Mouse (Mus musculus): ENCODE data around the gene Acmsd. TPM values are rescaled to one million over a fixed set of nuclear protein-coding genes. Genes with fewer than 3 reads are reported as not detected.

Gene Acmsd
- polyA plus RNA-seq, 1 experiment from 2014 or later: 0.16 TPM

DNA sequence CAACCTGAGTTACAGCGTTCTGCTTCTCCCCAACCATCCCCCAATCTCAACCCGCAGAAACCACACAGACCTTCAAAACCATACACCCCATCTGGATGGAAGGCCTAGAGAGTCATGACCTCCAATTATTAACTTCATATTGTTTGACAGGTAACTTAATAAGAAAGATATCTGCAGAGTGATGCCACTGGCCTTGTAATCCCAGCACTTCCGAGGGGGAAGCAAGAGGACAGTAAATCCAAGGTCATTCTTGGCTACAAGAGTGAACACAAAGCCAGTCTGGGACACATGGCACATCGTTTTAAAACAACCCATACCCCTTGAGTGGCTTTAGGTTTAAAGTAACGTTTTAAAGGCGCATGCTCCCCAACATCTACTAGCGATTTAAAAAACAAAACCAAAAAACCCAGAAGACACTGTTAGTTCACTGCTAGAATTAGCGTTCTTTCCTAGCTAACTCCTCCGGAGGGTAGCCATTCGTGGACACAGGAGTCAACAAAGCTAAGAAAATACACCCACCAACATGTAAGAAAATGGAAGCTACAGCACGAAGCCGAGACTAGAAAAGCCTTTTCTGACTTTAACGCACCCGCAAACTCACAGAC is 44.1 kb downstream of the Acmsd start:
- peak; percentile 44 for ATAC-seq (ENCODE audit: low read depth)
- peak overlapping the region; percentile 58 for H3K9ac ChIP-seq (replicated peaks; ENCODE audit: low read depth, low read length)
- no peaks in the 10 kb centered on the region for H3K27me3 ChIP-seq (ENCODE audit: control insufficient read depth, insufficient read depth, low read length)
- no peaks in the 10 kb centered on the region for H3K9me3 ChIP-seq (ENCODE audit: control insufficient read depth, low read length)
- H3K4me3 ChIP-seq (ENCODE audit: low read depth, low read length): peak overlapping the region; percentile 89
- H3K4me2 ChIP-seq (ENCODE audit: low read depth, low read length): peak overlapping the region; percentile 67
- H3K4me1 ChIP-seq (ENCODE audit: control insufficient read depth, insufficient read depth, low read length): peaks cover 17% of the 10 kb centered on the region
- WGBS: 3% methylated on average over 14 of the region's 14 CpGs
- H3K36me3 ChIP-seq (ENCODE audit: control insufficient read depth, insufficient read depth, low read length): no peaks in the 10 kb centered on the region
- peak overlapping the region; percentile 78 for H3K27ac ChIP-seq (ENCODE audit: low read depth, low read length)

DNA sequence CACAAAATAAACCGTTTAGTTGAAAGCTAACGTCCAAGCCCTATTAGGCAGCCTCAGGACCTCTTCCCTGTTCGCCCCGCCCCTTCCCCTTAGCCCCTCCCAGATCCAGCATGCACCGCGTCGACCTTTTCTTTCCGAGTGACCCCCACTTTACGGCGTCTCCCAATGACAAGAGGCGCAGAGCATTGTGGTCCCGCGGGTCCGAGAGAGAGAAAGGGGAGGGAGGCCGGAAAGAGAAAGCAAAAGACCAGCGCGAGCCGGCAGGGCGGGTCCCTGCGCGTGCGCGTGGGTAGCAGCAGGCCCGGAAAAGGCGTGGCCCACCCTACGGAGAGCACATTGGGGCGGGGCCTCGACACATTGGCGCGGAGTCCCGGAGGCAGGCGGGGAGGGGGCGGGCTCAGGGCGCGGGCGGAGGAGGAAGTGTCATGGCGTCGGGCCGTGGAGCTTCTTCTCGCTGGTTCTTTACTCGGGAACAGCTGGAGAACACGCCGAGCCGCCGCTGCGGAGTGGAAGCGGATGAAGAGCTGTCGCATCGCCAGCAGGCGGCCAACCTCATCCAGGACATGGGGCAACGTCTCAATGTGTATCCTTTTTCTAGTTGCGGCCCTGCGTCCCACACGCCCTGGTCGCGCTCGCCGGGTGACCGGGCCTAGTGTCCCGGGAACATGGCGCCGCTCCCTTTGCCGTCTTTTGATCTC is 44.7 kb downstream of the Acmsd start, which contains the start of gene Ccnt2:
Ccnt2 (plus strand) TSS at position 362 of the 698 bp plus-strand sequence.
- H3K9ac ChIP-seq (replicated peaks; ENCODE audit: low read depth, low read length): peak within 1 kb of the TSS; percentile 76
- no peaks in the 10 kb centered on the region for H3K27me3 ChIP-seq (ENCODE audit: control insufficient read depth, insufficient read depth, low read length)
- peak within 1 kb of the TSS; percentile 91 for H3K27ac ChIP-seq (ENCODE audit: low read depth, low read length)
- ATAC-seq (ENCODE audit: low read depth): peak; percentile 97
- peaks cover 17% of the 10 kb centered on the region for H3K4me1 ChIP-seq (ENCODE audit: control insufficient read depth, insufficient read depth, low read length)
- no peaks in the 10 kb centered on the region; the same call in 1 of the 2 replicates for H3K36me3 ChIP-seq (ENCODE audit: control insufficient read depth, insufficient read depth, low read length)
- no peaks in the 10 kb centered on the region for H3K9me3 ChIP-seq (ENCODE audit: control insufficient read depth, low read length)
- H3K4me3 ChIP-seq (ENCODE audit: low read depth, low read length): peak within 1 kb of the TSS; percentile 89
- under 1% methylated on average over 59 of the region's 63 CpGs for WGBS
- H3K4me2 ChIP-seq (ENCODE audit: low read depth, low read length): peak within 1 kb of the TSS; percentile 82

DNA sequence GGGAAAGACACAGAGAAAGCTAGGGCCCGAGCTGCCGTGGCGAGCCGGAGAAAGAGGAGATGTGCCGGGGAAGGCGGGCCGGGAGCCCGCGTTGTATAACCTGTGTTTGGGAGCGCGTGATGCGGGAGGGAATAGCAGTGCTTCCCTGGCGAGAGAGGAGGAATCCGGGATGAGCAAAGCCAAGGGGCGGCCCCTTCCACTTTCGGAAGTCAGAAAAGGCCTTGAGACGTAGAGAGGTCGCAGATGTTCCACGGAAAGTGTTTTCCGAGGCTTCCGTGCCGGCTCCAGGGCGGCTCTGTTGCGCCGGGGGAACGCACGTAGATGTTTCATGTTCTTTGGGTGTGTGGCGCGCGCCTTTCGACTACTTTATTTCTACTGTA is 45.3 kb downstream of the Acmsd start:
- Histone ChIP-seq H3K4me3 (ENCODE audit: low read depth, low read length) (peak overlapping the region; percentile 89), H3K27me3 (ENCODE audit: control insufficient read depth, insufficient read depth, low read length) (no peaks in the 10 kb centered on the region), H3K9ac (replicated peaks; ENCODE audit: low read depth, low read length) (peak overlapping the region; percentile 76), H3K36me3 (ENCODE audit: control insufficient read depth, insufficient read depth, low read length) (no peaks in the 10 kb centered on the region; the same call in 1 of the 2 replicates), H3K9me3 (ENCODE audit: control insufficient read depth, low read length) (no peaks in the 10 kb centered on the region), H3K4me2 (ENCODE audit: low read depth, low read length) (peak overlapping the region; percentile 82), H3K4me1 (ENCODE audit: control insufficient read depth, insufficient read depth, low read length) (peaks cover 21% of the 10 kb centered on the region), H3K27ac (ENCODE audit: low read depth, low read length) (peak overlapping the region; percentile 91)
- peak; percentile 44; the same call in 1 of the 2 replicates for ATAC-seq (ENCODE audit: low read depth)
- WGBS: under 1% methylated on average over 28 of the region's 31 CpGs

DNA sequence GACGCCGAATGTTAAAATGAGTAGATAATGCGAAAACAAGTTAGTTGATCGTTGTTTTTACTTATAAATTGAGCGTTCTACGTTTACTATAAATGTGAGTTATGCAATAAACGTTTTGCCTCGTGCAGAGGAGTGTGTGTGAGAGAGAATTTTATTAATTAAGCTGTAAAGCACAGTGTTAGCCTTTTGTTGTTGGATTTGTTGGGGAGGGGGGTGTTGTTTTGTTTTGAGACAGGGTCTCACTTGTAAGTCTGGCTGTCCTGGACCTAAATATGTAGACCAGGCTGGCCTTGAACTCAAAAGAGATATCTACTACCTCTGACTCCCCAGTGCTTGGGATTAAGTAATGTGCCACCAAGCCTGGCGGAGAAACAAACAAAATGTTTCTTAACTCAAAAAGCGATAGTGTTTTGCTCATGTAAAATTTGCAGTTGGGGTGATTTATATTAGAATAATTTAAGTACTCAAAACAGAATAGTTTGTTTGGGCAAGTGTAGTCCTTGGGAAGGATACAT is 46.0 kb downstream of the Acmsd start:
- Histone ChIP-seq H3K27me3 (ENCODE audit: control insufficient read depth, insufficient read depth, low read length) (no peaks in the 10 kb centered on the region), H3K36me3 (ENCODE audit: control insufficient read depth, insufficient read depth, low read length) (no peaks in the 10 kb centered on the region; the same call in 1 of the 2 replicates), H3K4me1 (ENCODE audit: control insufficient read depth, insufficient read depth, low read length) (peaks cover 27% of the 10 kb centered on the region), H3K4me2 (ENCODE audit: low read depth, low read length) (peak overlapping the region; percentile 82), H3K27ac (ENCODE audit: low read depth, low read length) (no peak overlapping the region), H3K9ac (replicated peaks; ENCODE audit: low read depth, low read length) (peak overlapping the region; percentile 76; the same call in 1 of the 2 replicates), H3K9me3 (ENCODE audit: control insufficient read depth, low read length) (no peaks in the 10 kb centered on the region), H3K4me3 (ENCODE audit: low read depth, low read length) (peak overlapping the region; percentile 89)
- 10% methylated on average over 10 of the region's 10 CpGs for WGBS
- no peak for ATAC-seq (ENCODE audit: low read depth)

DNA sequence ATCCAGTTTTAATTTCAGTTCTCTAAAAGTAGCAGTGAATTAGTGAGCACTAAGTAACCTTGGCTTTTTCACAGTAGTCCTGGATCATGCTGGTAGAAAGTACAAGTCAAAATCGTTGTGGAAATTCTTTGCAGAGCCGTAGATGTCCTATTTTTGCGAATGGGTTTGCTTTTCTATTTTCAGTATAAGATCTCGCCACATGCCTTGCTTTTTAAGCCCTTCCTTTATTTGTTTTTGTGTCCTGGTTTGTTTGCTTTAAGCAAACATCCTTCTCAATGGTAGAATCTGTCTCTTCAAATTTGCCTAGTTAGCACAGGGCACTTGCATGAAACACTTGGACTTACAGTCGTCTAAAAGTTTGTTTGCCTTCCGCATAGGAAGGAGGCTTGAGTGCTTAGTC is 47.0 kb downstream of the Acmsd start:
- H3K9ac ChIP-seq (replicated peaks; ENCODE audit: low read depth, low read length): no peak overlapping the region
- H3K27me3 ChIP-seq (ENCODE audit: control insufficient read depth, insufficient read depth, low read length): no peaks in the 10 kb centered on the region
- 65% methylated on average over 6 of the region's 6 CpGs for WGBS
- peaks cover 29% of the 10 kb centered on the region for H3K4me1 ChIP-seq (ENCODE audit: control insufficient read depth, insufficient read depth, low read length)
- no peak for ATAC-seq (ENCODE audit: low read depth)
- no peaks in the 10 kb centered on the region; the same call in 1 of the 2 replicates for H3K36me3 ChIP-seq (ENCODE audit: control insufficient read depth, insufficient read depth, low read length)
- H3K27ac ChIP-seq (ENCODE audit: low read depth, low read length): no peak overlapping the region
- H3K4me3 ChIP-seq (ENCODE audit: low read depth, low read length): 0 out of 2 replicates have a peak overlapping the region, but pooled peaks have one; percentile 4
- peak overlapping the region; percentile 82; the same call in 1 of the 2 replicates for H3K4me2 ChIP-seq (ENCODE audit: low read depth, low read length)
- H3K9me3 ChIP-seq (ENCODE audit: control insufficient read depth, low read length): no peaks in the 10 kb centered on the region

DNA sequence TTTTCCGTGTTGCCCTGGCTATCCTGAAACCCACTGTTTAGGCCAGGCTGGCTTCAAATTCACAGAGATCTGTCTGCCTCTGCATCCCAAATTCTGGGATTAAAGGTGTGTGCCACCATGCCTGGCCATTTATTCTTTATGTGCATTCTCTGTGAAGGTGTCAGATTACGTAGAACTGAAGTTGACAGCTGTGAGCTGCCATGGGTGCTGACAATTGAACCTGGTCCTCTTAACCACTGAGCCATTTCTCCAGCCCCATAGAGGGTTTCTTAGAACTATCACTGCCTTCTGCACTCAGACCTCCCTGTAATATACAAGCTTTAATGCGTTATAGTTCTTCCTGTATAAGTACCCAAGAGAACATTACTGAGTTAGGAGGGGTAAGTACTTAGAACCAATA is 49.4 kb downstream of the Acmsd start:
- Histone ChIP-seq H3K4me3 (ENCODE audit: low read depth, low read length) (no peak overlapping the region), H3K9me3 (ENCODE audit: control insufficient read depth, low read length) (no peaks in the 10 kb centered on the region), H3K4me1 (ENCODE audit: control insufficient read depth, insufficient read depth, low read length) (peaks cover 30% of the 10 kb centered on the region), H3K27ac (ENCODE audit: low read depth, low read length) (no peak overlapping the region), H3K27me3 (ENCODE audit: control insufficient read depth, insufficient read depth, low read length) (no peaks in the 10 kb centered on the region), H3K9ac (replicated peaks; ENCODE audit: low read depth, low read length) (no peak overlapping the region), H3K4me2 (ENCODE audit: low read depth, low read length) (no peak overlapping the region), H3K36me3 (ENCODE audit: control insufficient read depth, insufficient read depth, low read length) (no peaks in the 10 kb centered on the region; the same call in 1 of the 2 replicates)
- no peak for ATAC-seq (ENCODE audit: low read depth)
- 88% methylated on average over 3 of the region's 3 CpGs for WGBS

DNA sequence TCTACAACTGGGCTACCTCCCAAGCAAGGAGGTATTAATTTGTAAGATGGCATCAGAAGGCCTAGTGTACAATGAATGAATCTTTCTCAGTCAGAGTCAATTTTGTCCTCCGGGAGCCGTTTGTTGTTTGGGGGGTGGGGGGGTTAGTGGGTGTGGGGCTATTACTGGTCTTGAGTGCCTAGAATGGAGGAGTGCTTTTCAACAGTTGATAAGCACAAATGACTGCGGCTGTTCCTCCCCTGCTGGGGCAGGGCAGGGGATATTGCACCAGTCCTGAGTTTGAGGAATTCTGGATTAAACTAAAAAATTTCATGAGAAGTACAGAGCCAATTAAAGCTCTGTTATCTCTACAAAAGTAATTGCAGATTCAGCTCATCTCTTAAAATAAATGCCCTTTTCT is 50.9 kb downstream of the Acmsd start:
- H3K27ac ChIP-seq (ENCODE audit: low read depth, low read length): no peak overlapping the region
- no peak overlapping the region for H3K9ac ChIP-seq (replicated peaks; ENCODE audit: low read depth, low read length)
- H3K27me3 ChIP-seq (ENCODE audit: control insufficient read depth, insufficient read depth, low read length): no peaks in the 10 kb centered on the region
- H3K9me3 ChIP-seq (ENCODE audit: control insufficient read depth, low read length): no peaks in the 10 kb centered on the region
- H3K36me3 ChIP-seq (ENCODE audit: control insufficient read depth, insufficient read depth, low read length): no peaks in the 10 kb centered on the region; the same call in 1 of the 2 replicates
- H3K4me1 ChIP-seq (ENCODE audit: control insufficient read depth, insufficient read depth, low read length): peaks cover 29% of the 10 kb centered on the region
- no peak for ATAC-seq (ENCODE audit: low read depth)
- no peak overlapping the region for H3K4me3 ChIP-seq (ENCODE audit: low read depth, low read length)
- no peak overlapping the region for H3K4me2 ChIP-seq (ENCODE audit: low read depth, low read length)
- WGBS: 3% methylated on average over 3 of the region's 3 CpGs

DNA sequence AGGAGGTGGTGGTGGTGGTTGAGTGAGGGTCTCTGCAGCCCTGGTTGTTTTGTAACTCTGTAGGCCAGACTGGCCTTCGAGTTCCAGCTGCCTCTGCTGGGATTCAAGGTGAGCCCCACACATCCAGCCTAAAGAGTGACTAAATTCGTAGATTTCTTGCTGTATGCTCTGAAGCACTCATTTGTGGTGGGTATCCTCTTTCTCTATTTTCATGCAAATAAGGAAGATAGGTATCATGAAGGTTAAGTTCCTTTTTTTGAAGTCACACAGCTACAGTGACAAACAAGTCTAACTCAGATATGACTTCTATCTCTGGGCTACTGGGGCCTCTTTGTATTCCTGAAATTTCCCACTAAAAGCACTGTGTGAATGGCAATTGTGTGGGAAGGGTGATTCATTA is 51.6 kb downstream of the Acmsd start:
- 68% methylated on average over 2 of the region's 2 CpGs for WGBS
- H3K4me1 ChIP-seq (ENCODE audit: control insufficient read depth, insufficient read depth, low read length): peaks cover 25% of the 10 kb centered on the region

DNA sequence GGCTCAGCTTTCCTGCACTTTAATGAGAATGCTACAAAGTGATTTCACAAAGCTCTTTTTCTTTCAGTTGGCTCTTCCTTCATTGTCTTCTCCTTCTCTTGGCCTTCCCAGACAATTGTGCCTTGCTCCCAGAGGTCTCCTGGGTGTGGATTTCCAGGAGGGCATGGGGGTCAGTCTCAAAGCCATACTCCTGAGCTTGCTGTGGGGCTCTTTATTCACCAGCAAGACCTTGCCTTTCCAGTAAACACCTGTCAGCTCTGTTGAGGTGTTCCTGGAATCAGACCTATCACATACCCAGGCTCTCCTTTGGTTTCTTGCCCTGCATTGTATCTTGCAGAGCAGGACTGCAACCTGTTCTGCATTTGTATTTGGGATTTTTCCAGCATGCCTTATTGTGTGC is 54.6 kb downstream of the Acmsd start:
- Histone ChIP-seq H3K4me2 (ENCODE audit: low read depth, low read length) (no peak overlapping the region), H3K36me3 (ENCODE audit: control insufficient read depth, insufficient read depth, low read length) (no peaks in the 10 kb centered on the region), H3K4me1 (ENCODE audit: control insufficient read depth, insufficient read depth, low read length) (peaks cover 15% of the 10 kb centered on the region; the same call in 1 of the 2 replicates), H3K9me3 (ENCODE audit: control insufficient read depth, low read length) (no peaks in the 10 kb centered on the region), H3K9ac (replicated peaks; ENCODE audit: low read depth, low read length) (no peak overlapping the region), H3K27ac (ENCODE audit: low read depth, low read length) (no peak overlapping the region), H3K4me3 (ENCODE audit: low read depth, low read length) (no peak overlapping the region), H3K27me3 (ENCODE audit: control insufficient read depth, insufficient read depth, low read length) (no peaks in the 10 kb centered on the region)
- no peak for ATAC-seq (ENCODE audit: low read depth)

More for the DNA sequence above, 51.6 kb downstream of the Acmsd start:
- H3K27ac ChIP-seq (ENCODE audit: low read depth, low read length): no peak overlapping the region
- no peak overlapping the region for H3K4me2 ChIP-seq (ENCODE audit: low read depth, low read length)
- no peak overlapping the region for H3K4me3 ChIP-seq (ENCODE audit: low read depth, low read length)
- no peak overlapping the region for H3K9ac ChIP-seq (replicated peaks; ENCODE audit: low read depth, low read length)
- no peaks in the 10 kb centered on the region for H3K9me3 ChIP-seq (ENCODE audit: control insufficient read depth, low read length)
- ATAC-seq (ENCODE audit: low read depth): no peak
- no peaks in the 10 kb centered on the region; the same call in 1 of the 2 replicates for H3K36me3 ChIP-seq (ENCODE audit: control insufficient read depth, insufficient read depth, low read length)
- H3K27me3 ChIP-seq (ENCODE audit: control insufficient read depth, insufficient read depth, low read length): no peaks in the 10 kb centered on the region
